Mouse (Mus musculus) CD8-positive naive resting alpha-beta T cell, adult 57 days (primary cell): ENCODE data around the gene Gm49342. TPM values are rescaled to one million over a fixed set of nuclear protein-coding genes. Genes with fewer than 3 reads are reported as not detected.

Source experiments
- total RNA-seq: library from RNA; stranded (reverse); gene quantifications from one replicate; pipeline ENCODE4 v1.2.4, GENCODE M21; 2023

Gm49342 gene
- total RNA-seq, result 23.6 TPM

DNA sequence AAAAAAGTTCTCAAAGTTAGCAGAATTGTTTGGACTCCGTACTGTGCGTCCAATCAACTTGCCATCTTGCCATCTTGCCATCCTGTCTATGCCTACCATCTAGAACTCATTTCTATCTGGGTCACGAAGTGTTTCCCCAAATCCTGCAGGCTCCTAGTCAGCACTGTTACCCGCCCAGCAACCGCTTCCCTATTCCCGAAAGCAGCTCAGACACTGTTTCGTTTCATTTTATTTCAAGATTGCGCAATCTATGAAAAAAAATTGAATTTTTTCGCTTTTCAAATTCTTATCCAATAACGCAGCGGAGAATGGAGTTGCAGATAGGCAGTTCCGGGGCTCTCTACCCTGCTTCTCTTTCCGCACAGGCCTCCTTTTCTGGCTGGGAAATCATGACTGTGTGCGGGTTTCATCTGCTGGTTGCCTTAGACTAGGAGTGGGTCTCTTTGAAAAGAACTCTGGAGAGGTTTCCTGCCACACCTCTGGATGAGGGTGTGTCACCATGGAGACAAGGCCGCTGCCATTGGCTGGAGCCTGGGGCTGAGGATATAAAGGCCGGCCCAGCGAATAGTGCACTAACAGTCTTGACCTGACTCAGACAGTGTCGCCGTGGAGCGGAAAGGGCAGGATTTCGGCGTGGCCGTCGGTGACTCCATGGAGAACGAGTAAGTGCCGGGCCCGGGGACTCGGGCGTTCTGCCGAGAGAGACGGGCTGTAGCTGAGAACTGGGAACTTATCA is at the start of gene Gm49342:
Gene Gm49342 (plus strand): TSS at position 586 of the 736 bp plus-strand sequence.

DNA sequence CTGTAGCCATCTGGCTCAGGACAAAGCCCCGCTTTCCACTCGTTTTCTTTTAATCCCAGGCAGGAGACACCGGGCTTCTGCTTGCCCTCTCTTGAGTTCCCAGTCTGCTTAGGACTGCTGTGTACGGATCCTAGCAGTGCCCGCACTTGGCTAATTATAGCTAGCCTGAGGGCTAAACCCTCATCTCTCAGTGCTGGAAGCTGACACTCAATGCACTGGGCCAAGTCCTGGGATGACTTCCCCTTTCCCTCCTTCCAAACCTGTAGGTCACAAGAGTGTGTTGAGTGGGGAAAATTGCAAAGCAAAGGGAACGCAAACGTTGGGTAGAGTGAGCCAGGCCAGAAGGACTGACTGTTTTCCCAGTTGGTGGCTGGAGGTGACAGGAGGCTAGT is 46.9 kb upstream of the Gm49342 start, which contains the start of gene Klhl33:
Gene Klhl33 (minus strand): TSS at position 134 of the 392 bp plus-strand sequence.

DNA sequence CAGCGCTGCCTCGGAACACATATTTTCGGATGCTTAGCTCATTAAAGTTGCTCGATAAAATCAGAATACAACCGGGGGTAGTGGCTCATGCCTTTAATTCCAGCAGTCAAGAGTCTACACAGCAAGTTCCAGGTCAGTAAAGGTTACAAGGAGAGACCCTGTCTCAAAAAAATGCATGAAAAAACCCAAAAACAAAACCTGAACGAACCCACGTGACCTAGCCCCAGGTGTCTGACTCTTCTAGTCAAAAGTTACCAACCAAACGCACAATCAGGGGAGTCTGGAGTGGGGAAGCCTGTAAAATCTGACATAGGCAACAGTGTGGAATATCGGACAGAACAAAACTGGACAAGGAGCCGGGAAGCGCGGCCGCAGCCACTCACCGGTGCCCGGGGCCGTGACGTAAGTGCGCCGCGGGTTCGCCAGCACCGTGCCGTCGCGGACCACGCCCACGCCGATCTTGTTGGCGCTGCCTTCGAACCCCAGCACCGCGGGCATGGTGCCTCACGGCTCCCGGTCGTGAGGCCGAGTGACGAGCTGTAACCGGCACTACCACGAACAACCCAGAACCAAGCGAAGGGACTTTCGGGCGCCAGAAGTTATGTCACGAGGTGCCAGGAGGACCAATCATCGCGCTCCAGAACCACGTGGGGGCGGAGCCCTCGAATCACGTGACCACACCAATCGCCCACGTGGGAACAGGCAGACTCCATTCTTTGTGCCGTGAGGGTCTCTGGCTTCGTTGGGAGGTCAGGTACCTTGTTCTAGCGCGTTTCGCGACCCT is 19.8 kb upstream of the Gm49342 start, which contains the start of the genes Osgep and Apex1:
Gene Osgep (minus strand): TSS at position 613 of the 784 bp plus-strand sequence.
Gene Apex1 (plus strand): TSS at position 688 of the 784 bp plus-strand sequence.

DNA sequence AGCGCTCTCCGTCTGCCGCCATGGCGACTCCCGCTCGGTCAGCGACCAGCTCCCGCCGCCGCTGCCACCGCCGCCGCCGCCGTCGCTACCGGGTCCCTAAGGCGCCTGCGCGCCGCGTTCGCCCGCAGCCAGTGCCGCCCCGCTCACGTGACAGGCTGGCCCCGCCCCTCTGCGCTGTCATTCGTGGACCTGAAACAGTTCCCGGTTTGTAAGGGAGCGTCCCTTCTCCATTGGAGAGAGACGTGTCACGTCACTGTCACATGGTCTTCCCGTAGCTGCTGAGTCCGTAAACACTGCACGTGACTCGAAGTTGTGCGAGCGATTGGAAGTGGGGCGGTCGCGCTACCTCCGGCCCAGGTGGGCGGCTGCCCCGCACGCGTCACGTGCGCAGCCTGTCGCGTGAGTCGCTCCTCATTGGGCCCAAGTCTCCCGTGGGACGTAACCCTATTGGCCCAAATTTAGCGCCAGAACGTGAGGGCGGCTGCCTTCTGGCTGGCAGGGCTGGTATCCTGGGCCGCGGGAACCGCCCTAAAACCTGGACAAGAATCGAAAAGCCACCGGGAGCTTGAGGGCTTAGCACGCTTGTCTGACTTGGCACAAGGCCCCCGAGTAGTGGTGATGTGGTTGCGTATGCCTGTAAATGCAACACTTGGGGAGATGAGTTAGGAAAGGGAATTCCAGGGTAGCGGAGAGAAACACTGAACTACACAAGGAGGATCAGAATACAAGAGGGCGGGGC is 13.4 kb upstream of the Gm49342 start, which contains the start of the genes Pip4p1 and Pnp:
Gene Pip4p1 (minus strand): TSS at position 103 of the 739 bp plus-strand sequence.
Gene Pnp (plus strand): TSS at position 329 of the 739 bp plus-strand sequence.

DNA sequence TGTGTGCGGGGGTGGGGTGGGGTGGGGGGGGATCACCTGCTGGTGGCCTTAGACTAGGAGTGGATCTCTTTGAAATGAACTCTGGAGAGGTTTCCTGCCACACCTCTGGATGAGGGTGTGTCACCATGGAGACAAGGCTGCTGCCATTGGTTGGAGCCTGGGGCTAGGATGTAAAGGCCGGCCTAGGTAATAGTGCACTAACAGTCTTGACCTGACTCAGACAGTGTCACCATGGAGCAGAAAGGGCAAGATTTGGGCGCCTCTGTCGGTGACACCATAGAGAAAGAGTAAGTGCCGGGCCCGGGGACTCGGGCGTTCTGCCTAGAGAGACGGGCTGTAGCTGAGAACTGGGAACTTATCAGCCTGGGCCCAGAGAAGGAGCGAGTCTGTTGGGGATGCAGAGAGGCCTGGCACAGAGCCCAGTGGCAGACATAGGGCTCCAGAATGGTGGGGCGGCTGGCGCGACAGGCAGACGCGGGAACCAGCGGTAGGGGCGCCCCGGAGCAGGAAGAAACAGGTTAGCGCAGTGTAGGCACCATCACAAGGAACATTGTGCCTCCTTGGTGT is 11.7 kb downstream of the Gm49342 start, which contains the start of gene Pnp2:
Gene Pnp2 (plus strand): TSS at position 51 of the 567 bp plus-strand sequence.

DNA sequence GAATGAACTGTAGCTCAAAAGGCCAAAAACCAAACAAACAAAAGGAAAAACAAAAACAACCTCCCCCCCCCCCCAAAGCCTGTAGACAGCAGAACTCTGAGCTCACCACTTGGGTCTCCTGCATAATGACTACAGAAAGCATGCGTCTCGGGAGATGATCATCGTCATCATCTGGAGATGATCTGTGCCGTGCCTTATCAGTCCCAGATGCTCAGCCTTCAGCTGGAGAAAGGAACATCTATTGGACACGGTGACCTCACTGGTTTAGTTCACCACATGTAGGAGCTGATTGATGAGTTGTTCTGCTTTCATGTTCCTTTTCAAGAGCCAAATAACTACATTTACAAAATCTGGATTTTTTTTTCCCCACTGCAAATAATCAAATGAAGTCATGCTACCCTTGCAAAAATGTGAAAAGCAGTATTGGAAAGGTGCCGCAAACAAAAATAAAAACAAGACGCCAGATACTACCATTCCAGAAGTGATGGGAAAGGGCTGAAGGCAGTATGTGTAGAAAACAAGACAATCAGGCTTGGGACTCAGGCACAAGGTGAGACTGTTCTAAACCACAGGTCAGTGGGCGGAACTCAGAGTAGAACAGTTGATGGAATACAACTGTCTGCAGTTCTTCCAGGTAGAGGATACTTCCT is 63.0 kb downstream of the Gm49342 start, which contains the start of gene Rnase10:
Gene Rnase10 (plus strand): TSS at position 600 of the 650 bp plus-strand sequence.

Other genes with a start within 250 kb of the Gm49342 start
- gene Olfr748, start 237.1 kb upstream of the Gm49342 start, total RNA-seq, result not detected
- gene Olfr749, start 199.4 kb upstream of the Gm49342 start, total RNA-seq, result not detected
- gene Ttc5, start 159.0 kb upstream of the Gm49342 start, total RNA-seq, result 70.2 TPM
- gene Ccnb1ip1, start 136.8 kb upstream of the Gm49342 start, total RNA-seq, result 2.4 TPM
- gene Parp2, start 136.7 kb upstream of the Gm49342 start, total RNA-seq, result 59.4 TPM
- gene Tep1, start 74.0 kb upstream of the Gm49342 start, total RNA-seq, result 29.3 TPM
- gene Klhl33, start 47.0 kb upstream of the Gm49342 start, total RNA-seq, result not detected
- 35.4 TPM for gene Osgep, start 19.6 kb upstream of the Gm49342 start, total RNA-seq
- 43.6 TPM for gene Apex1, start 19.5 kb upstream of the Gm49342 start, total RNA-seq
- 86.2 TPM for gene Pip4p1, start 13.7 kb upstream of the Gm49342 start, total RNA-seq
- 32.1 TPM for gene Pnp, start 13.4 kb upstream of the Gm49342 start, total RNA-seq
- gene Pnp2, start 11.5 kb downstream of the Gm49342 start, total RNA-seq, result 0.58 TPM
- not detected for gene Rnase10, start 63.2 kb downstream of the Gm49342 start, total RNA-seq
- gene Rnase9, start 97.4 kb downstream of the Gm49342 start, total RNA-seq, result not detected
- gene Rnase11, start 105.6 kb downstream of the Gm49342 start, total RNA-seq, result not detected
- not detected for gene Rnase12, start 113.1 kb downstream of the Gm49342 start, total RNA-seq
- gene Olfr750, start 129.9 kb downstream of the Gm49342 start, total RNA-seq, result not detected
- gene Rnase4, start 146.6 kb downstream of the Gm49342 start, total RNA-seq, result 0.37 TPM
- 0.77 TPM for gene Ang, start 146.6 kb downstream of the Gm49342 start, total RNA-seq
- gene Eddm3b, start 169.9 kb downstream of the Gm49342 start, total RNA-seq, result not detected
- gene Rnase6, start 179.4 kb downstream of the Gm49342 start, total RNA-seq, result 10.3 TPM
- gene Rnase1, start 202.3 kb downstream of the Gm49342 start, total RNA-seq, result 3.2 TPM
- gene Rnase2b, start 217.7 kb downstream of the Gm49342 start, total RNA-seq, result not detected